Mouse (Mus musculus) neural tube, embryonic 14.5 days (tissue): ENCODE results near the gene Ankrd27. TPM values are rescaled to one million over a fixed set of nuclear protein-coding genes. Genes with fewer than 3 reads are reported as not detected.
"Not testable (repeated sequence)": the region's sequence is repeated elsewhere in the genome, so short reads cannot be mapped to it uniquely, and the experiment has no call there.

Experiments
- ATAC-seq: fragments of 200-750 bp; cut with Nextera tagmentation; 2 replicates; pipeline ENCODE4 v1.8.0; 2017; ENCODE audit warnings: low read depth, mild to moderate bottlenecking, moderate TSS enrichment, moderate library complexity
- H3K27ac ChIP-seq: fragments of 300-500 bp; sonication (generic); 2 replicates; pipeline ENCODE4 v1.5.1; 2014; ENCODE audit warnings: low read depth, mild to moderate bottlenecking, control low read depth, low read length, moderate library complexity, mixed read lengths
- H3K27me3 ChIP-seq: fragments of 300-500 bp; sonication (generic); 2 replicates; pipeline ENCODE4 v1.6.1; 2014; ENCODE audit warnings: low read length; ENCODE audit not compliant: control insufficient read depth, insufficient read depth
- H3K36me3 ChIP-seq: fragments of 300-500 bp; sonication (generic); 2 replicates; pipeline ENCODE4 v1.6.1; 2014; ENCODE audit warnings: low read length, mixed read lengths; ENCODE audit not compliant: control insufficient read depth, insufficient read depth
- H3K4me1 ChIP-seq: fragments of 300-500 bp; sonication (generic); 2 replicates; pipeline ENCODE4 v1.6.1; 2014; ENCODE audit warnings: low read length; ENCODE audit not compliant: control insufficient read depth, insufficient read depth
- H3K4me2 ChIP-seq: fragments of 300-500 bp; sonication (generic); 2 replicates; pipeline ENCODE4 v1.6.1; 2014; ENCODE audit warnings: mild to moderate bottlenecking, low read depth, low read length, control low read depth
- H3K4me3 ChIP-seq: fragments of 300-500 bp; sonication (generic); 2 replicates; pipeline ENCODE4 v1.5.1; 2014; ENCODE audit warnings: low read depth, low read length, control low read depth, mixed read lengths
- H3K9ac ChIP-seq: fragments of 300-500 bp; sonication (generic); replicated peaks from 2 replicates; pipeline ENCODE4 v1.6.1; 2014; ENCODE audit warnings: low read depth, mild to moderate bottlenecking, control low read depth, low read length, mixed read lengths
- H3K9me3 ChIP-seq: fragments of 300-500 bp; sonication (generic); 2 replicates; pipeline ENCODE4 v1.6.1; 2016; ENCODE audit warnings: low read length; ENCODE audit not compliant: control insufficient read depth
- WGBS: fragments of 180-500 bp; shearing (Covaris S2); extraction: QIAGEN DNeasy Blood & Tissue Kit; methylation state at CpG from one replicate; pipeline ENCODE4 v1.1.7; 2014; 5-methylcytosine and 5-hydroxymethylcytosine counted together
- polyA plus RNA-seq: library from polyadenylated mRNA; unstranded; fragments of >200 nt; fragmentation: Nextera tagmentation; extraction: Ambion mirVana; gene quantifications from 2 replicates; pipeline ENCODE4 v1.2.1, GENCODE M21; 2014

The Ankrd27 gene
- polyA plus RNA-seq, 1 experiment from 2014 or later, result 18.5 TPM

- H3K4me1 ChIP-seq, result no peaks in the 10 kb centered on the region
Observed at GRCm38 (mm10) chr7:35557577-35557976, 28.5 kb upstream of the Ankrd27 start.

GRCm38 (mm10) chr7:35558681-35559080 lies 27.4 kb upstream of the Ankrd27 start:
- WGBS, result 52% methylated on average over 2 of the region's 2 CpGs
- no peak for ATAC-seq
- H3K4me2 ChIP-seq, result no peak overlapping the region
- no peaks in the 10 kb centered on the region for H3K36me3 ChIP-seq
- no peaks in the 10 kb centered on the region for H3K4me1 ChIP-seq
- H3K27ac ChIP-seq, result no peak overlapping the region
- H3K4me3 ChIP-seq, result no peak overlapping the region
- no peaks in the 10 kb centered on the region for H3K27me3 ChIP-seq
- H3K9ac ChIP-seq, result no peak overlapping the region
- no peaks in the 10 kb centered on the region for H3K9me3 ChIP-seq

More at GRCm38 (mm10) chr7:35557577-35557976, 28.5 kb upstream of the Ankrd27 start:
- no peak for ATAC-seq
- Histone ChIP-seq H3K36me3 (no peaks in the 10 kb centered on the region), H3K9ac (no peak overlapping the region), H3K4me3 (no peak overlapping the region), H3K4me2 (no peak overlapping the region), H3K27ac (no peak overlapping the region), H3K27me3 (no peaks in the 10 kb centered on the region), H3K9me3 (no peaks in the 10 kb centered on the region)
- 89% methylated on average over 3 of the region's 3 CpGs for WGBS

GRCm38 (mm10) chr7:35559838-35560237 lies 26.2 kb upstream of the Ankrd27 start:
- 95% methylated on average over 3 of the region's 3 CpGs for WGBS
- H3K36me3 ChIP-seq, result no peaks in the 10 kb centered on the region
- no peak for ATAC-seq

GRCm38 (mm10) chr7:35563071-35563470 lies 23.0 kb upstream of the Ankrd27 start:
- Histone ChIP-seq H3K9me3 (no peaks in the 10 kb centered on the region), H3K36me3 (no peaks in the 10 kb centered on the region), H3K4me1 (no peaks in the 10 kb centered on the region), H3K27me3 (no peaks in the 10 kb centered on the region), H3K9ac (no peak overlapping the region), H3K27ac (no peak overlapping the region), H3K4me3 (no peak overlapping the region), H3K4me2 (no peak overlapping the region)
- ATAC-seq, result no peak
- WGBS, result 79% methylated on average over 11 of the region's 11 CpGs

More at GRCm38 (mm10) chr7:35559838-35560237, 26.2 kb upstream of the Ankrd27 start:
- Histone ChIP-seq H3K27me3 (no peaks in the 10 kb centered on the region), H3K4me1 (no peaks in the 10 kb centered on the region), H3K4me2 (no peak overlapping the region), H3K27ac (no peak overlapping the region), H3K9me3 (no peaks in the 10 kb centered on the region), H3K9ac (no peak overlapping the region), H3K4me3 (no peak overlapping the region)

GRCm38 (mm10) chr7:35564067-35564865 lies 21.8 kb upstream of the Ankrd27 start:
- 95% methylated on average over 2 of the region's 2 CpGs for WGBS
- H3K9ac ChIP-seq, result no peak overlapping the region
- no peaks in the 10 kb centered on the region for H3K36me3 ChIP-seq

GRCm38 (mm10) chr7:35564872-35565271 lies 21.2 kb upstream of the Ankrd27 start:
- not testable (repeated sequence) for H3K4me2 ChIP-seq, H3K9ac ChIP-seq, H3K27me3 ChIP-seq, H3K27ac ChIP-seq, H3K4me3 ChIP-seq, ATAC-seq, H3K9me3 ChIP-seq, H3K36me3 ChIP-seq, H3K4me1 ChIP-seq
- WGBS, result 83% methylated on average over 10 of the region's 10 CpGs

More at GRCm38 (mm10) chr7:35564067-35564865, 21.8 kb upstream of the Ankrd27 start:
- H3K9me3 ChIP-seq, result no peaks in the 10 kb centered on the region
- H3K27me3 ChIP-seq, result no peaks in the 10 kb centered on the region
- H3K4me1 ChIP-seq, result no peaks in the 10 kb centered on the region
- no peak overlapping the region for H3K27ac ChIP-seq
- no peak overlapping the region for H3K4me3 ChIP-seq
- ATAC-seq, result no peak
- H3K4me2 ChIP-seq, result no peak overlapping the region

GRCm38 (mm10) chr7:35565965-35566364 lies 20.1 kb upstream of the Ankrd27 start:
- H3K27ac ChIP-seq, H3K4me2 ChIP-seq, H3K9ac ChIP-seq, H3K4me3 ChIP-seq, H3K36me3 ChIP-seq, H3K9me3 ChIP-seq, ATAC-seq, H3K4me1 ChIP-seq, H3K27me3 ChIP-seq: not testable (repeated sequence)
- WGBS, result 81% methylated on average over 13 of the region's 13 CpGs

GRCm38 (mm10) chr7:35569724-35570123 lies 16.3 kb upstream of the Ankrd27 start:
- H3K36me3 ChIP-seq, ATAC-seq, H3K9ac ChIP-seq, H3K4me1 ChIP-seq, H3K9me3 ChIP-seq, H3K4me2 ChIP-seq, H3K4me3 ChIP-seq, H3K27ac ChIP-seq, H3K27me3 ChIP-seq: not testable (repeated sequence)
- whole genome bisulfite sequencing, result 91% methylated on average over 4 of the region's 4 CpGs

- not testable (repeated sequence) for H3K4me1 ChIP-seq, ATAC-seq, H3K4me3 ChIP-seq, H3K27ac ChIP-seq, H3K9ac ChIP-seq, H3K36me3 ChIP-seq, H3K27me3 ChIP-seq, H3K4me2 ChIP-seq, H3K9me3 ChIP-seq
- 26% methylated on average over 6 of the region's 6 CpGs for WGBS
Observed at GRCm38 (mm10) chr7:35570883-35571282, 15.2 kb upstream of the Ankrd27 start.
